26 mouse cellular contexts compared by ENCODE assay signal in genomic region chr2:31538745-31539144, GRCm38 (mm10).
"Had no signal": no experiment of that assay in that cellular context is flagged by ENCODE, and none has a peak within 500 bp of the region (broad histone marks: within the 10 kb centered on the region; RNA-seq: fewer than 3 reads in every experiment).

No protein-coding gene starts in this region.

- DNase-seq: cerebellum, adult 8-10 months; cerebellum, adult 9-10 months; cerebellum, adult 9-11 months; cerebellum, postnatal 10 days; cerebellum, postnatal 14 days; cerebellum, postnatal 25 days; cerebellum, postnatal 36 days; embryo, embryonic 11 days; forebrain, postnatal 0 days; gastrocnemius, adult 2 months; gastrocnemius, postnatal 10 days; gastrocnemius, postnatal 14 days; gastrocnemius, postnatal 25 days; gastrocnemius, postnatal 36 days; heart, adult 11 months; heart, adult 18-20 months; heart, adult 2 months had no signal

- H3K9ac ChIP-seq: embryonic facial prominence, embryonic 12.5 days; embryonic facial prominence, embryonic 13.5 days; embryonic facial prominence, embryonic 15.5 days; forebrain, embryonic 12.5 days; forebrain, embryonic 13.5 days; forebrain, embryonic 15.5 days; forebrain, postnatal 0 days had no signal

- H3K27ac ChIP-seq: embryonic facial prominence, embryonic 10.5 days; embryonic facial prominence, embryonic 12.5 days; embryonic facial prominence, embryonic 13.5 days; embryonic facial prominence, embryonic 15.5 days; forebrain, embryonic 10.5 days; forebrain, embryonic 12.5 days; forebrain, embryonic 13.5 days; forebrain, embryonic 15.5 days; gastrocnemius, adult 2 months; heart, adult 2 months had no signal

- H3K4me1 ChIP-seq: embryonic facial prominence, embryonic 12.5 days; embryonic facial prominence, embryonic 13.5 days; embryonic facial prominence, embryonic 15.5 days; forebrain, embryonic 15.5 days had no signal

- H3K4me3 ChIP-seq: embryonic facial prominence, embryonic 10.5 days; embryonic facial prominence, embryonic 12.5 days; embryonic facial prominence, embryonic 13.5 days; embryonic facial prominence, embryonic 15.5 days; erythroblast, embryonic 14.5 days; forebrain, embryonic 10.5 days; forebrain, embryonic 12.5 days; forebrain, embryonic 13.5 days; forebrain, embryonic 15.5 days; gastrocnemius, adult 2 months; heart, adult 2 months had no signal

- H3K4me2 ChIP-seq: embryonic facial prominence, embryonic 12.5 days; embryonic facial prominence, embryonic 13.5 days; embryonic facial prominence, embryonic 15.5 days; forebrain, embryonic 12.5 days; forebrain, embryonic 13.5 days; forebrain, embryonic 15.5 days had no signal

- H3K36me3 ChIP-seq: embryonic facial prominence, embryonic 10.5 days; embryonic facial prominence, embryonic 12.5 days; embryonic facial prominence, embryonic 13.5 days; embryonic facial prominence, embryonic 15.5 days; forebrain, embryonic 10.5 days; forebrain, embryonic 12.5 days; forebrain, embryonic 15.5 days had no signal

- H3K27me3 ChIP-seq: embryonic facial prominence, embryonic 12.5 days; embryonic facial prominence, embryonic 13.5 days; embryonic facial prominence, embryonic 15.5 days had no signal

- H3K9me3 ChIP-seq: embryonic facial prominence, embryonic 10.5 days; embryonic facial prominence, embryonic 13.5 days; embryonic facial prominence, embryonic 15.5 days; forebrain, embryonic 10.5 days; forebrain, embryonic 12.5 days; forebrain, embryonic 13.5 days; forebrain, embryonic 15.5 days had no signal
